Mouse (Mus musculus): ENCODE results near the gene Olfr346. TPM values are rescaled to one million over a fixed set of nuclear protein-coding genes. Genes with fewer than 3 reads are reported as not detected.

The Olfr346 gene
- not detected for total RNA-seq (2018; cell fraction: chromatin; rRNA removed)
- not detected for total RNA-seq (2018; cell fraction: cytosol; rRNA removed)
- total RNA-seq (2018; cell fraction: nucleus; rRNA removed), result not detected
- not detected in 3 replicates for polyA plus RNA-seq (2018)

DNA sequence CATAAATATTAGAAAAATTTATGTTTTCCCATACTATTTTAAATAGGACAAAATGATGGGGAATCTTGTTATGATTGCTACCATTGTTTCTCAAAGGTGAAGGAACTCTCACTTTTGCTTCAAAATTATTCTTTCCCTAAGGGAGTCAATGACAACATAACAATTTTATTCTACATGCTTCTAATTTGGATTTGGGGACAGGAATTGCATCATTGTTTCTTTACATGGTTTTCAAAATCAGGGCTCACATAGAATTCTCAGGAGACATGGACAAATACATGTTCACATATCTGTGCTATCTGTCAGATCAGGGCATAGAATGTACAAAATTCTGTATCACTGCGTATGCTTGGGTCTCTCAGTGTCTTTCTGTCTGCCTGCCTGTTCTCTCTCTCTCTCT is at the start of gene Olfr346:
Olfr346 (plus strand) TSS at position 301 of the 400 bp plus-strand sequence.
- no CpG with 5 or more reads among the region's 1 CpGs for WGBS (ENCODE audit: missing documents)
- Histone ChIP-seq H3K4me3 (ENCODE audit: inconsistent target) (no peak within 1 kb of the TSS), H3K79me2 (ENCODE audit: inconsistent target) (no peaks in the 10 kb centered on the region), H3K36me3 (ENCODE audit: inconsistent target) (no peaks in the 10 kb centered on the region), H3K27ac (no peak within 1 kb of the TSS)

DNA sequence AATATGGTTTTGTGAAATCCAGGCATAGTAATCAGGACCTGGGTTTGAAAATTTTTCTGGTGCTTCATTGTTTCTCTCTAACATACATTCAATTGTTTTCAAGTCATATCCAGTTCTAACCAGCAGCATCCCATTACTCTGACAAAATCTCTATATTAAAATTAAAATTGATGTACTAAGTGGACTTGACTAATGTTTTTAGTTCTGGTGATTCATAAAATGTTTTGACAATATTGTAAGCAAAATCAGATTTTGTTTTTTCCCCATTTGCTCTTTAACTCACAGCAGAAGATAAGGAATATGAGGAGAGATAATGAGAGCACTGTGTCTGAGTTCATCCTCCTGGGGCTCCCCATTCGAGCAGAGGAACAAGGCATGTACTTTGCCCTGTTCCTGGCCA is 45.8 kb upstream of the Olfr346 start, which contains the start of gene Olfr345:
Olfr345 (plus strand) TSS at position 301 of the 400 bp plus-strand sequence.
- Histone ChIP-seq H3K36me3 (ENCODE audit: inconsistent target) (no peaks in the 10 kb centered on the region), H3K27ac (no peak within 1 kb of the TSS), H3K4me3 (ENCODE audit: inconsistent target) (no peak within 1 kb of the TSS), H3K79me2 (ENCODE audit: inconsistent target) (no peaks in the 10 kb centered on the region)
- whole genome bisulfite sequencing (ENCODE audit: missing documents), result 63% methylated on average over 1 of the region's 1 CpGs

DNA sequence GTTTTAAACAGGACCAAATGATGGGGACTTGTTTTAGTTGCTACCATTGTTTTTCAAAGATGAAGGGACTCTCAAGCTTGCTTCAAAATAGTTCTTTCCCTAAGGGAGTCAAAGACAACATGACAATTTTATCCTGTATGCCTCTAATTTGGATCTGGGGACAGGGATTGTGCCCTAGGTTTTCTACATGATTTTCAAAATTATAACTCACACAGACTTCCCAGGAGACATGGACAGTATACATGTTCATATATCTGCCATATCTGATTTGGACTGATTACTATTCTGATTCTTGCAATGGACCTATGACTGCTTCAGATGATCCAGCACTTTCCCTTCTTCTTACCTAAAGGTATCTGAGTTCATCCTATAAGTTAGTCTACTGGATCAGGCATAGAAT is 46.0 kb downstream of the Olfr346 start, which contains the start of gene Olfr347:
Olfr347 (plus strand) TSS at position 301 of the 400 bp plus-strand sequence.
- no peaks in the 10 kb centered on the region for H3K36me3 ChIP-seq (ENCODE audit: inconsistent target)
- H3K79me2 ChIP-seq (ENCODE audit: inconsistent target), result no peaks in the 10 kb centered on the region
- no peak within 1 kb of the TSS for H3K27ac ChIP-seq
- no peak within 1 kb of the TSS for H3K4me3 ChIP-seq (ENCODE audit: inconsistent target)

DNA sequence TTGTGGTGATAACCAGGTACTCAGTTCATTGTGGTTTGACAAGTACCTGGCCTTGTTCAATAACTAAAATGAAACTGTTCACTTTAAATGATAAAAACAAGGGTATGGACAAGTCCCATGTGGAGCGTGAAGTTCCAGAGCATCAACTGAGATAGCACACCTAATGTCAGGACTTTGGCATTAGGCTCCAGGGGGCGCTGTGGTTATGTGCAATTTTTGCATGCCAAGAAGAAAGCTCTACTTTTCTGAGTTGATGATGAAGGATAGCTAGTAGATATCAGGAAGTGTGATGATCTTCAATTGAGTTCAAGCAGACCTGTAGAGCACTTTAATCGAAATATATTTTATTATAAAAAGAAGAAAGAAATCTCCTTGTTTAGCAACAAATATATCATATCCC is 50.6 kb downstream of the Olfr346 start:
- Histone ChIP-seq H3K4me3 (ENCODE audit: inconsistent target) (no peak overlapping the region), H3K27ac (no peak overlapping the region), H3K36me3 (ENCODE audit: inconsistent target) (no peaks in the 10 kb centered on the region), H3K79me2 (ENCODE audit: inconsistent target) (no peaks in the 10 kb centered on the region)
- 55% methylated on average over 3 of the region's 3 CpGs for WGBS (ENCODE audit: missing documents)

Other genes with a start within 250 kb of the Olfr346 start
- not detected in 3 replicates for gene Olfr340, start 233.2 kb upstream of the Olfr346 start, polyA plus RNA-seq (2018)
- gene Olfr341, start 203.3 kb upstream of the Olfr346 start, polyA plus RNA-seq (2018), result not detected in 3 replicates
- gene Olfr342, start 160.8 kb upstream of the Olfr346 start, polyA plus RNA-seq (2018), result not detected in 3 replicates
- gene Olfr344, start 119.1 kb upstream of the Olfr346 start, polyA plus RNA-seq (2018), result not detected in 3 replicates
- gene Olfr345, start 45.7 kb upstream of the Olfr346 start, polyA plus RNA-seq (2018), result not detected in 3 replicates
- gene Olfr347, start 46.1 kb downstream of the Olfr346 start, polyA plus RNA-seq (2018), result not detected in 3 replicates
- gene Olfr348, start 98.5 kb downstream of the Olfr346 start, polyA plus RNA-seq (2018), result not detected in 3 replicates
- not detected in 3 replicates for gene Olfr50, start 104.8 kb downstream of the Olfr346 start, polyA plus RNA-seq (2018)
- gene Olfr3, start 131.2 kb downstream of the Olfr346 start, polyA plus RNA-seq (2018), result not detected in 3 replicates
- not detected in 3 replicates for gene Olfr350, start 160.5 kb downstream of the Olfr346 start, polyA plus RNA-seq (2018)
- gene Olfr351, start 176.9 kb downstream of the Olfr346 start, polyA plus RNA-seq (2018), result not detected in 3 replicates
- gene Olfr352, start 182.7 kb downstream of the Olfr346 start, polyA plus RNA-seq (2018), result not detected in 3 replicates
- gene Olfr353, start 207.1 kb downstream of the Olfr346 start, polyA plus RNA-seq (2018), result not detected in 3 replicates
- gene Olfr354, start 219.9 kb downstream of the Olfr346 start, polyA plus RNA-seq (2018), result not detected in 3 replicates
- not detected in 3 replicates for gene Olfr355, start 243.1 kb downstream of the Olfr346 start, polyA plus RNA-seq (2018)

All from macrophage (primary cell).